Mouse (Mus musculus) midbrain, embryonic 15.5 days (tissue): ENCODE measurements at regions not wholly inside any gene's neighbourhood (a gene's known extent, or its start where the extent isn't known, plus 50 kb on each side); places are given as distances from the start of the nearest gene placed in this dataset.

Experiments
- ATAC-seq: fragments of 200-750 bp; cut with Nextera tagmentation; replicated peaks from 2 replicates; pipeline ENCODE4 v1.8.0; 2017; ENCODE audit warnings: moderate TSS enrichment
- H3K27ac ChIP-seq: fragments of 300-500 bp; sonication (generic); 2 replicates; pipeline ENCODE4 v1.5.1; 2015; ENCODE audit warnings: mild to moderate bottlenecking, inconsistent platforms
- H3K27me3 ChIP-seq: fragments of 300-500 bp; sonication (generic); replicated peaks from 2 replicates; pipeline ENCODE4 v1.6.1; 2015; ENCODE audit warnings: inconsistent platforms
- H3K36me3 ChIP-seq: fragments of 300-500 bp; sonication (generic); replicated peaks from 2 replicates; pipeline ENCODE4 v1.6.1; 2015; ENCODE audit warnings: inconsistent platforms
- H3K4me1 ChIP-seq: fragments of 300-500 bp; sonication (generic); 2 replicates; pipeline ENCODE4 v1.6.1; 2015; ENCODE audit warnings: inconsistent platforms
- H3K4me2 ChIP-seq: fragments of 300-500 bp; sonication (generic); 2 replicates; pipeline ENCODE4 v1.6.1; 2015; ENCODE audit warnings: inconsistent platforms, mild to moderate bottlenecking, moderate library complexity
- H3K4me3 ChIP-seq: fragments of 300-500 bp; sonication (generic); 2 replicates; pipeline ENCODE4 v1.5.1; 2015; ENCODE audit warnings: mild to moderate bottlenecking, inconsistent platforms
- H3K9ac ChIP-seq: fragments of 300-500 bp; sonication (generic); 2 replicates; pipeline ENCODE4 v1.6.1; 2015; ENCODE audit warnings: mild to moderate bottlenecking, inconsistent platforms
- H3K9me3 ChIP-seq: fragments of 300-500 bp; sonication (generic); 2 replicates; pipeline ENCODE4 v1.6.1; 2016; ENCODE audit warnings: inconsistent platforms
- WGBS: fragments of 180-500 bp; shearing (Covaris S2); methylation state at CpG from one replicate; pipeline ENCODE4 v1.1.7; 2015; ENCODE audit warnings: mixed read lengths; 5-methylcytosine and 5-hydroxymethylcytosine counted together

GRCm38 (mm10) chr12:12812873-12813272 lies 128.8 kb downstream of the Mycn start:
- H3K27ac ChIP-seq, result no peak overlapping the region
- ATAC-seq, result peak; percentile 32; the same call in 1 of the 2 replicates

GRCm38 (mm10) chr12:12810943-12811342 lies 130.8 kb downstream of the Mycn start:
- Histone ChIP-seq H3K4me3 (no peak overlapping the region), H3K27ac (peak overlapping the region; percentile 66), H3K27me3 (no peaks in the 10 kb centered on the region), H3K4me1 (peaks cover 23% of the 10 kb centered on the region), H3K4me2 (peak overlapping the region; percentile 26; the same call in 1 of the 2 replicates), H3K36me3 (no peaks in the 10 kb centered on the region), H3K9ac (no peak overlapping the region), H3K9me3 (no peaks in the 10 kb centered on the region)
- peak; percentile 50 for ATAC-seq
- WGBS, result 9% methylated on average over 7 of the region's 7 CpGs

More at GRCm38 (mm10) chr12:12812873-12813272, 128.8 kb downstream of the Mycn start:
- WGBS, result 30% methylated on average over 6 of the region's 6 CpGs
- H3K36me3 ChIP-seq, result no peaks in the 10 kb centered on the region
- H3K9ac ChIP-seq, result no peak overlapping the region
- no peak overlapping the region for H3K4me3 ChIP-seq
- H3K4me1 ChIP-seq, result peaks cover 23% of the 10 kb centered on the region
- H3K4me2 ChIP-seq, result no peak overlapping the region
- no peaks in the 10 kb centered on the region for H3K9me3 ChIP-seq
- H3K27me3 ChIP-seq, result no peaks in the 10 kb centered on the region

- WGBS, result 6% methylated on average over 16 of the region's 16 CpGs
- peak overlapping the region; percentile 66 for H3K27ac ChIP-seq
- H3K4me3 ChIP-seq, result no peak overlapping the region
- H3K4me1 ChIP-seq, result peaks cover 23% of the 10 kb centered on the region
- H3K27me3 ChIP-seq, result no peaks in the 10 kb centered on the region
- no peaks in the 10 kb centered on the region for H3K9me3 ChIP-seq
- peak overlapping the region; percentile 26 for H3K4me2 ChIP-seq
- H3K36me3 ChIP-seq, result no peaks in the 10 kb centered on the region
- ATAC-seq, result peak; percentile 65
- H3K9ac ChIP-seq, result no peak overlapping the region
These were observed 131.4 kb downstream of the Mycn start for GRCm38 (mm10) chr12:12810159-12810885.

GRCm38 (mm10) chr12:12808120-12808519 lies 133.6 kb downstream of the Mycn start:
- no peak overlapping the region for H3K9ac ChIP-seq
- 92% methylated on average over 5 of the region's 5 CpGs for WGBS
- H3K9me3 ChIP-seq, result no peaks in the 10 kb centered on the region

GRCm38 (mm10) chr12:12803602-12804001 lies 138.1 kb downstream of the Mycn start:
- 32% methylated on average over 2 of the region's 2 CpGs for WGBS
- no peaks in the 10 kb centered on the region for H3K27me3 ChIP-seq

More at GRCm38 (mm10) chr12:12808120-12808519, 133.6 kb downstream of the Mycn start:
- no peak overlapping the region for H3K4me2 ChIP-seq
- ATAC-seq, result no peak
- H3K36me3 ChIP-seq, result no peaks in the 10 kb centered on the region
- H3K4me1 ChIP-seq, result peaks cover 23% of the 10 kb centered on the region
- no peak overlapping the region for H3K4me3 ChIP-seq
- H3K27ac ChIP-seq, result no peak overlapping the region
- no peaks in the 10 kb centered on the region for H3K27me3 ChIP-seq

GRCm38 (mm10) chr12:12802396-12802795 lies 139.3 kb downstream of the Mycn start:
- H3K9me3 ChIP-seq, result no peaks in the 10 kb centered on the region
- peak; percentile 51; the same call in 1 of the 2 replicates for ATAC-seq
- no peak overlapping the region for H3K4me3 ChIP-seq
- no peak overlapping the region for H3K4me2 ChIP-seq
- H3K27me3 ChIP-seq, result no peaks in the 10 kb centered on the region
- 9% methylated on average over 11 of the region's 11 CpGs for WGBS
- no peaks in the 10 kb centered on the region for H3K36me3 ChIP-seq
- H3K27ac ChIP-seq, result no peak overlapping the region
- H3K9ac ChIP-seq, result no peak overlapping the region
- H3K4me1 ChIP-seq, result peaks cover 4% of the 10 kb centered on the region; the same call in 1 of the 2 replicates

More at GRCm38 (mm10) chr12:12803602-12804001, 138.1 kb downstream of the Mycn start:
- Histone ChIP-seq H3K4me1 (peaks cover 4% of the 10 kb centered on the region; the same call in 1 of the 2 replicates), H3K36me3 (no peaks in the 10 kb centered on the region), H3K27ac (no peak overlapping the region), H3K9ac (no peak overlapping the region), H3K9me3 (no peaks in the 10 kb centered on the region), H3K4me2 (no peak overlapping the region), H3K4me3 (no peak overlapping the region)
- ATAC-seq, result no peak

GRCm38 (mm10) chr12:12801700-12802099 lies 140.0 kb downstream of the Mycn start:
- Histone ChIP-seq H3K9me3 (no peaks in the 10 kb centered on the region), H3K4me3 (no peak overlapping the region), H3K27ac (no peak overlapping the region), H3K36me3 (no peaks in the 10 kb centered on the region), H3K4me2 (no peak overlapping the region), H3K9ac (no peak overlapping the region), H3K27me3 (no peaks in the 10 kb centered on the region), H3K4me1 (peaks cover 4% of the 10 kb centered on the region; the same call in 1 of the 2 replicates)
- WGBS, result 50% methylated on average over 11 of the region's 11 CpGs
- no peak for ATAC-seq

- WGBS, result 95% methylated on average over 6 of the region's 6 CpGs
These were observed 141.6 kb downstream of the Mycn start for GRCm38 (mm10) chr12:12800120-12800519.

GRCm38 (mm10) chr12:12789052-12789451 lies 152.7 kb downstream of the Mycn start:
- Histone ChIP-seq H3K9ac (no peak overlapping the region), H3K36me3 (no peaks in the 10 kb centered on the region), H3K4me1 (peaks cover 20% of the 10 kb centered on the region), H3K4me3 (no peak overlapping the region), H3K27ac (no peak overlapping the region), H3K27me3 (no peaks in the 10 kb centered on the region; the same call in 1 of the 2 replicates), H3K9me3 (no peaks in the 10 kb centered on the region), H3K4me2 (no peak overlapping the region)
- ATAC-seq, result no peak
- WGBS, result 91% methylated on average over 6 of the region's 6 CpGs

More at GRCm38 (mm10) chr12:12800120-12800519, 141.6 kb downstream of the Mycn start:
- Histone ChIP-seq H3K36me3 (no peaks in the 10 kb centered on the region), H3K27me3 (no peaks in the 10 kb centered on the region), H3K4me1 (peaks cover 4% of the 10 kb centered on the region; the same call in 1 of the 2 replicates), H3K27ac (no peak overlapping the region), H3K4me2 (no peak overlapping the region), H3K9ac (no peak overlapping the region), H3K9me3 (no peaks in the 10 kb centered on the region), H3K4me3 (no peak overlapping the region)
- ATAC-seq, result no peak

GRCm38 (mm10) chr12:12788263-12788852 lies 153.4 kb downstream of the Mycn start:
- 32% methylated on average over 13 of the region's 13 CpGs for WGBS
- no peak overlapping the region for H3K27ac ChIP-seq
- ATAC-seq, result peak; percentile 34
- H3K4me3 ChIP-seq, result no peak overlapping the region
- H3K36me3 ChIP-seq, result no peaks in the 10 kb centered on the region
- H3K9me3 ChIP-seq, result no peaks in the 10 kb centered on the region
- no peaks in the 10 kb centered on the region; the same call in 1 of the 2 replicates for H3K27me3 ChIP-seq
- no peak overlapping the region for H3K9ac ChIP-seq
- peak overlapping the region; percentile 36 for H3K4me2 ChIP-seq
- peaks cover 25% of the 10 kb centered on the region for H3K4me1 ChIP-seq

GRCm38 (mm10) chr12:12787608-12788262 lies 154.0 kb downstream of the Mycn start:
- Histone ChIP-seq H3K4me3 (peak overlapping the region; percentile 10), H3K4me1 (peaks cover 25% of the 10 kb centered on the region), H3K4me2 (peak overlapping the region; percentile 36), H3K36me3 (no peaks in the 10 kb centered on the region), H3K9ac (no peak overlapping the region), H3K27me3 (no peaks in the 10 kb centered on the region; the same call in 1 of the 2 replicates), H3K9me3 (no peaks in the 10 kb centered on the region), H3K27ac (no peak overlapping the region)
- ATAC-seq, result peak; percentile 18; the same call in 1 of the 2 replicates
- 8% methylated on average over 19 of the region's 19 CpGs for WGBS

GRCm38 (mm10) chr12:12787161-12787560 lies 154.6 kb downstream of the Mycn start:
- ATAC-seq, result no peak
- 37% methylated on average over 4 of the region's 4 CpGs for WGBS
- H3K9ac ChIP-seq, result no peak overlapping the region
- H3K27ac ChIP-seq, result no peak overlapping the region
- H3K4me1 ChIP-seq, result peaks cover 25% of the 10 kb centered on the region
- no peaks in the 10 kb centered on the region; the same call in 1 of the 2 replicates for H3K27me3 ChIP-seq
- H3K4me2 ChIP-seq, result no peak overlapping the region
- no peaks in the 10 kb centered on the region for H3K36me3 ChIP-seq
- no peak overlapping the region for H3K4me3 ChIP-seq
- H3K9me3 ChIP-seq, result no peaks in the 10 kb centered on the region
